Mouse (Mus musculus): ENCODE measurements at regions not wholly inside any gene's neighbourhood (a gene's known extent, or its start where the extent isn't known, plus 50 kb on each side); places are given as distances from the start of the nearest gene placed in this dataset.

DNA sequence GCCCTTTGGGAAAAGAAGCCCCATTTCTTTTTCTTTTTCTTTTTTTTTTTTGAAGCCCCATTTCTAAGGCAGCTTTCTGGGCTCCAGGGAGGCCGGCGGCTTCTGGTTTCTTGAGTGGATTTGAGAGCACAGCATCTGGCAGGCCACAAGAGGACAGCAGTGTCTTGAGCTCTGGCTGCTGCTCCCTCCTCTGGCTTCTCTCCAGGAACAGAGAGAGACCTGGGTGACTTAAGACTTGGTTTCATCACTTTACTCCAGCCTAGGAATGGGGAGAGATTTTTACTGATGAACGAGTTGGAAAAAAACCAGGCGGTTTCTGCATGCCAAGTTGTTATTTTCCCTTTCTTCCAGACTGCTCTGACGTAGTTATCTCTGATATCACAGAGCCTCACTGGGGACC is 233.7 kb downstream of the Gm5447 start:
- in situ Hi-C loops (cut with MboI, MseI), result no loop called here

DNA sequence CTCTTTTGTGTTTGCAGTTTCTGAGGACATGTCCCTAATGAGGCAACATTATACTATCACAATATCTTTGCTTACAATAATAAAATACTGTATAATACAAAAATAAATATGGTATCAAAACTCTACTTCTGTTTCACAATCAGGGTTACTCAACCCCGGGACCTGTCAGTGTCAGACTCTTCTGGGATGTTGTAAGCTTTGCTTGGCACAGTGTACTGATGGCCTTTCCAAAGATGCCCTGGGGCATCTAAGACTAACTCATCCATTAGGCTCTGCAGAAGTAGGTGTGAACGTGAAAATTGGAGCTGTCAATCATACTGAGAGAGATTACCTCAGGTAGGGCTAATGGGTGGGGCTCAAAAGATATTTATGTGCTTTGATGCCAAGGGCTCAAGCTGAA is 249.0 kb downstream of the Gm5447 start:
- in situ Hi-C loops (cut with MboI, MseI), result no loop called here

DNA sequence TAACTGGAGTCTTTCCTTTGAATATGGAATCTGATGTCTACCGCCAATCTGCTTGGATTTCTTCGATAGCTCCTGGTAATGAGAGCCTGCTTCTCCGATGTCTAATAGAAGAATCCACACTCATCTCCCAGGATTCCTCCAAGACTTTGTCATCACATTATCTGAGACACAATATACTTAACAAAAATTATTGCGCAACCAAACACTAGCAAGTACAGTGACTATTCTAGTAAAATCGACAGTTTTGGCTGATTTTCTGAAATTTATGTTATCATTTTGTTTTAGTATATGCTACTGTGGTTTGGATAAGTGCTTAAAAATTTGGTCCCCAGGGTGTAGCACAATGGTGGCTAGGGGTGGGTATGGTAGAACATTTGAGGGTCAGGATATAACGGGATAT is 266.5 kb downstream of the Gm5447 start:
- in situ Hi-C loops (cut with MboI, MseI), result no loop called here

DNA sequence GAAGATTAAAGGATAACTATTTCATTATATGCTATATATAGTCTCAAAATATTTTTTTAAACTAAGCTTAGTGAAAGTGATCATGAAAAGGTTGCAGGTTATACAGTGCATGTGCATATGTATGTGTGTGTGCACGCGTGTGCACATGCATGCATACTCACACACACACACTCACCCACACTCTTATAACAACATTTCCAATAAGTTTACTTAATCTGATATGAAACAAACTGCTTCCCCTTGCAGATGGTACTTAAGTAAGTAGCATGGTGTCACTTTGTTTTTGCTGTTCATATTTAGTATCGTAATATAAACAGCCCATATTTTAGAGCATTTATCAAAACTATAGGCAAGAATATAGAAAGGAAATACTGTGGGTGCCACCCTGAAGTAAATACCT is 275.0 kb downstream of the Gm5447 start:
- in situ Hi-C loops (cut with MboI, MseI), result no loop called here

DNA sequence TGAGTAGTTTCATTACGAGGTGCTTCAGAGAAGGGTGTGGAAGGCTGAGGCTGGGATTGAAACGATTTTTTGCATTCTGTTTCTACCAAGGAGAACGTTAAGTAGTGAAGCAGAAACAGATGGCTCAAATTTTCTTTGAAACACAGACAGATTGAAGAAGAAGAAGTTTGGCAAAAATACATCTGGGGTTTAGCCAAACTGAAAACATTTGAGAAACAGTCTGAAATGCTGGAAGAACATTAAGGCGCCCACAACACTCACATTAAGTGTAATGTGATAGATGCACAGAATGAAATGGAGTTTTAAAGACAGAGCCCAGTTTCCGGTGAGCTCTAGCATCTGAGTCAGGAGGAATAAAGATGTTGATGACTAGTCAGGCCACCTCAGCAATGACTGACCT is 275.5 kb downstream of the Gm5447 start:
- in situ Hi-C loops (cut with MboI, MseI), result no loop called here

DNA sequence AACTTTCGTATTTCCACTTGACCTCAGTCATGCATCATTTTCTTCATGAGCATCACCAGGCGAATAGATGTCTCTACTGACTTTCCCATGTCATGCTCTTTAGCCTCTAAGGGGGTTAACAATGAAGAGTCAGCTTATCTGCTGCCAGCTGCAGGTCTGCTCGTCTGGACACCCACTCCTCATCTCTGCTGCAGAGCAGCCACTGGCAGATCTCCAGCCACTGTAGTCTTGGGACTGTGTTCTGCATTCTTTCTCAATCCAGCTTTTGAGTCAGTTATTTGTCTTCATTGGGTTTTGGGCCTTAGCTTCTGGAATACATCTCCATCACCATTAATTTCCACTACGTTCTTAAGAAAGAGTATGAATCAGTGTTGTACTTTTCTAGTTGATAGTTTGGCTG is 280.0 kb downstream of the Gm5447 start:
- in situ Hi-C loops (cut with MboI, MseI), result no loop called here

DNA sequence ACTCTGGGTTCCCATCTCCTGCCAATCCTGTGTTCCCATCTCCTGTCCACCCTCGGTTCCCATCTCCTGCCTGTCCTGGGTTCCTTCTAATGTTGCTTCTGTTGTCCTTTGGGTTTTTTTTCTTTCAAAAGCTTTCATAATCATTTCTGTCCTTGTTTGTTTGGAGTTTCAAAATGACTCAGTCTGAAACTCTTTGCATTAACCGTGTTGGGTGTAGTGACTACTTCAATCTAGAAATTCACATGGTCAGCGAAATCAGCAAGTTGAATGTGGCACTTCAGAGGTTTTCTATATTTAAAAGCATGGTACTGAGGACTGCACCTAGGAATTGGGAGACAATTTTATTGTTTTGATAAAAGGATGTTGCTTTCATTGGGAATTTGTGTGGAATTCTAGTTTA is 280.7 kb downstream of the Gm5447 start:
- in situ Hi-C loops (cut with MboI, MseI), result no loop called here

DNA sequence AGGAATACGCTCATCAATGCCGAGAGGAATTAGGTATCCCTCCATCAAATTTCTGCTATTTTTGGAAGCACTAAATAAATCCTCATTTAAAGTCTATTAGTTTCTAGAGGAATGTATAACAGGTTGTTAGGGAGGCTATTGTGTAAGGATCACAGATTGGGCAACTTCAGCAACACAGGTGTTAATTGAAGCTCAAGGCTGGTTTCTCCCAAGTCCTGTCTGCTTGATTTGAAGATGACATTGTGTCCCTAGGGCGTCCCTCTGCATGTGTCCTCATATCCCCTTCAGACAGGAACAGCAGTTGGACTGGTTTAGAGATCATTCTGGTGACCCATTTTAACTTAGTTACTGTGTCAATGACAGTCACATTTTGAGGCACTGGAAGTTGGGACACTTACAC is 281.5 kb downstream of the Gm5447 start:
- in situ Hi-C loops (cut with MboI, MseI), result no loop called here

DNA sequence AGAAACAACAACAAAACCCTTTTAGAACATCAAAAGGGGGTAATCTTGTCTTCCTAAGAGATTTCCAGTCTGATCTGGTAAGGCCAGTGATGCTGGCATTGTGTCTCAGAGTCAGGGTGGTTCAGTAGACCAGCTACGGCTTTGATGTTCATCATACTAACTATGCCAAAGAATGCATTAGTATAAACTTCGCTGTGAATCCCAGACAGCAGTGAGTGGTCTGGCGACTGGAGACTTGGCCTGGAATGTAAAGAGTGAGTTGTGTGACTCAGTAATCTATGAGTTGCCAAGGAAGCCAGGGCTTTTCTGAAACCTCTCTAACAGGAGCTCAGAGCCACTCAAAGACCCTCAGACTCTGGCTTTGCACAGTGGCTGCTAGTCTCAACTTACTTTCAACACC is 288.1 kb upstream of the Foxq1 start:
- in situ Hi-C loops (cut with MboI, MseI), result no loop called here

DNA sequence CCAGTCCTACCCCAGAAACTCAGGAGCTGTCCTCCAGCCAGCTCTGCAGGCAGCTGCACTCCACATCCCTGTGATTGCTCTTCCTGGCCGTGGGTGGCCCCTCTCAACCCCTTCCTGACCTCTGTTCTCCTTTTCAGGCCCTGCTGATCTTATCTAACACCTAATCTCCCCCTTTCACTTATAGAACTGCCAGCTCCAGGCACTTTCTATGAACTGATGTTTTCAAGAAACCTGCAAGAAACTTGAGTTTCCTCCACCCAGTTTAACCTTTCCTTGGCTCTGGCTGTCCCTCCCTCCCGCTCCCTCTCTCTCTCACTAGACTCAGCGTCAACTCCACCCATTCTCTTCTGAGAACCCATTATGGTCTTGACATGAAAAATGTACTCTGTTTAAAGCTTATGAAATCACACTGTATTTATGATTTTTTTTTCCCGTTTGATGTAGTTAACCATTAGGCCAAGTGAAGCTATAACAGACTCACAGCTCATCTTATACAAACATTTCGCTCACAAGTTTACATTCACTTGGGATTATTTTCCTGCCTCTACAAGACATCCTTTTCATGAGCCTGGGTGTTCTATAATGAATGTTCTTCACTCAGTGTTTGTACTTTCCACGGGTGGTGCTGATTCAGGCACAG is 279.8 kb upstream of the Foxq1 start:
- in situ Hi-C loops (cut with MboI, MseI), result no loop called here

DNA sequence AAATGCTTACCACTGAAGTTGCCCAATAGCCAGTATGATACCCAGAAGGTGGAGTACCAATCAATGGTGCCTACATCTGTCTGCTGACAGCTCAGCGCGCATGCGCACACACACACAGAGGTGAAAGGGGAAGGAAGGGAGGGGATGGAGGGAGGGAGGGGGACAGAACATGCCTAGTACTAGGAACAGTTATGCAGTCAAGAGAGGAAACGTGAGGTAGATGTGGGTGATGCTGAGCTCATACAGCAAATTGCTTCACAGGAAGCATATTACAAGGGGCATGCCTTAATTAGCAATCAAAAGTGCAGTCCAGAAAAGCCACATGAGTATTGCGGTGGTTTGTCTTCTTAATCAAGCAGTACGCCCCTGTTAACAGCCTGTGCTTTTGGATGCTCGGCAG is 265.3 kb upstream of the Foxq1 start:
- in situ Hi-C loops (cut with MboI, MseI), result no loop called here

DNA sequence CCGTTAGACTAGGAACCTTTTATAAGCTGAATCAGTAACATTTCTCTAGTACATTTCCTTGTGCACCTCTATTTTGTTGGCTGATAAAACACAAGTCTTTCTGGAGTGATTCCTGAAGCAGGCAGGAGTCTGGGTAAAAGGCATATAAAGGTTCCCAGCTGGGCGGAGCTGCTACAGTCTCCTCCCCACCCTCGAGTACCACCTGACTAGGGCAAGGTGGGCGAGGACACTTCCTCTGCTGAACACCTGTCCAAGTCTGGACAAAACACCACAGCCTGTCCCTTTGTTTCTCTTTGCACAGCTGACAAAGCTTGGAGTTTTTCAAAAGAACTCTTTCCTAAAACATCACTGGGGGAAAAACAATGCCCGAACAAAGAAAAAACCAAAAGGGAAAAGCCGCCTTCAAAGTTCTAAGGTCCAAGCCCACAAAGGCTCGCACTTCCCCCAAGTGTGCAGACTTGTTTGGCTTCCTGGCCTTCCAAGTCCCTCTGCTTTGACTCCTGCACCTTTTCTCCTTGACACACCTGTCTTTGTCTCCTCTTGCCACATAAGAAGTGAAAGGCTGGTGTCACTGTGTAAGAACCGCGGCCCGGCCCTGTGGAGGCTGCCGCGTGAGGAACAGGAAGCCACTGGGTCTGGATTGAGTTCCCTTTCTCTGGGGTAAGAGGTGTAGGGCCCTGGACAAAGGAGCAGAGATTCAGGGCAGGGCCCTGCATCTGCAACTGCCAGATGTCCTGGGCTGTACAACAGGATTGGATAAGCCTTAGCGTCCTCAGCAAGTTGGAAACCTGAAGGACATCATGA is 263.1 kb upstream of the Foxq1 start:
- in situ Hi-C loops (cut with MboI, MseI), result no loop called here

DNA sequence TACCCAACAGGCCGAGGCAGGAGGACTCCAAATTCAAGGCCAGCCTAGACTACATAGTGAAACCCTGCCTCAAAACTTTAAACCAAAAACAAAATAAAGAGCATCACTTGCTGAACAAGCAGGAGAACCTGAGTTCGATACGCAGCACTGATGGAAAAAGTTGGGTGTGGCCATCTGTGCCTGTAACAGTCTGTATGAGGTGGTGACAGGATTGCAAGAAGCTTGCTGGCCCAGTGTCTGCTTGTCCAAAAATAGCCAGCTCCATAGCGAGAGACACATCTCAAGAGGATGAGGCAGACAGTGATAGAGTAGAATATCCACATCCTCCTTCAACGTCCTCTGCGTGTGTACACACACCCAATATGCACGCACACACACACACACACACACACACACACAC is 261.9 kb upstream of the Foxq1 start:
- in situ Hi-C loops (cut with MboI, MseI), result no loop called here

DNA sequence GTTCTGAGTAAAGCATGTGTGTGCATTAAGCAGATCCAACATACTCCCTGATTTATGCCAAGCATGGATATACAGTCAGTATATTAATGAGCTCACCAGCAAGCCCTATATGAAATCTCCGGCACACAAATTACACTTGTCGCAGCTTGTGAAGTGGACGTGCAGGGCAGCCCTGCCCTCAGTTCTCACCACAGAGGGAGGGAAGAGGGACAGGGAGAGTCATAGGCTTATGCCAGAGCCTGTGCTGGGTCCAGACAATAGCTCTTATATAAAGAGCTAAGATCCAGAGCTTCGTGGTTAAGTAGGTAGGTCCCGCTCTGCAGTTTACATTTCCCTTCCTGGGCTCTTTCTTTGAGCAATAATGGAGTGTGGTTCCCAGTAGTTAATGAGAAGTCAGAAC is 252.7 kb upstream of the Foxq1 start:
- in situ Hi-C loops (cut with MboI, MseI), result no loop called here

DNA sequence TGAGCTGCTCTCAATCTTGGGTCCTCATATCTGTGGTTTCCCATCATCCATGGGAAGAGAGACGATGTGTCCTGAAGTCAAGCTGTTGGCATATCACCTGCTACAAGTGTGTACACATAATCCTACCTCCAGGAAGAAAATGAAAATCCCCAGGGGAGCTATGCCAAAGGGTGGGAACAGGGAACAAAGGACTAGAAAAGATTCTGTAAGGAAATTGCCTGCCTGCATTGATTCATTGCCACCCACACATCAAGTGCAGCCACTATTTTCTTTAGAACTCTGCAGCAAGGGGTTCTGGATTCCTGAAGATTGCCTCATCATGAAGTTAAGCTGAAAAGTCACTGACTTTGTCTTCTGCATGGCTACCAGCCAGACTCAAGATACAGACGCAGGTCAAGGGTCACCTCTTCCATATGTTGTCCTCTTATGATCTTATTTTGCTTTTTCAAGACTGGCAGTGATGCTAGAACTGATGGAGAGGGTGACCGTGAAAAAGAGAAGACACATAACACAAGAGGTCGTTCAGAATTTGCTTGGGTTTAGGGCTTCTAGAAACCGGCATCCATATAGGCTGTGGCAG is 251.6 kb upstream of the Foxq1 start:
- in situ Hi-C loops (cut with MboI, MseI), result no loop called here

DNA sequence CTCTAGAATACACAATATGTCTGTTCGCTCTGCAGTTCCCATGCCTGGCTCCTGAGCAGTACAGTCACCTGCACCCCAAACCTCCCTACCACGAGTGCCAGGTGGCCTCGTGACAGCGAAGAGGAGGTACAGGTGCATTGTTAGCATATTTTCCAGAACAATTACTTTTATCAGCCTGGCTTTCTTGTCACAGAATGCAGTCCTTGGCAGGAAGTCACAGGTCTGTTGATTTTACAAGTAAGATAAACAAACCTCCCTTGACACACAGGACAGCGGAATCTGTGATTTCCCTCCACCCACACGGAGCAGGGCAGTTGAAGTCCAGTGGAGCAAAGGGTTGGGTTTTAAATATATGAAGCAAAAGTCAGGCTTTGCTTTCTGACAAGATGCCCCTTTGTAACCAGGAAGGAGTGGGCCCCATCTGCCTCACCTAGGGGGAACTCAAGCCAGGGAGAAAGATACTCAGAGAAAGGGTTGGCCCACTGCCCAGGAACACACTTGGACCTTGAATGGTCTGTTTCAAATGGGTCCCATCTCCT is 246.8 kb upstream of the Foxq1 start:
- in situ Hi-C loops (cut with MboI, MseI), result no loop called here

DNA sequence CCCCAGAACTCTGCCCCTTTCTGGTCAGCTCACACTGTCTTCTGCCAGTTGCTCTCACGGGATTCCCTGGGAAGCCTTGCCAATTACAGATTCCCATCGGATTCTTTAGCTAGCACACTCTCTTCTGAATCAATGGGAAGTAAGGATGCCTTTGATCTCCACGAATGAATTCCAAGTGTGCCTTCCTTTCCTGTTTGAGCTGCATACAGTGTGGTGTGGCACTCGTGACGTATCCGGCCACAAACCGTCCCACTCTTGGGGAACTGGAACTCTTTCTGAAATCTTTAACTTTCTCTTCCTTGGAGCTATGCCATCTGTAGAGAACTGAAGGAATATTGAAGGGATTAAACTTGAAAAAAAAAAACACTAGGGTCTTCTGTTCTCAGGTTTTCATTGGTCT is 243.2 kb upstream of the Foxq1 start:
- in situ Hi-C loops (cut with MboI, MseI), result no loop called here

DNA sequence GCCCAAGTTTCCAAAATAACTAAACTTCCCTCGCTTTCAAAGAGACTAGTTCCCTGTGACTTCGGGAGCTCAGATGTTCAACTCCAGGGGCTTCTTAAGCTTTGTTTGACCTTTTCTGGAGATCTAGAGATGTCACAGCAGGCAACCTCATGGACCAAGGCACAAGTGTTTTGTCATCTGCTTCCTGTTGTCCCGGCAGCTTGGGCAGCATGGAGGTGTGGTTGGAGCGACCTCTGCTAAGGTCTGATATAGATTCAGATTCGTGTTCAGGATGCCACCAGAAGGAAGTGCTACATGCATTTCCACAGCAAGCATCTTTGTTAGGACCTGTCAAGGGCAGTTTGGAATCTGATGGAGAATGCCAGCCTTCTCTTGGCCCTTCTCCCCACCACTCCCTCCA is 242.1 kb upstream of the Foxq1 start:
- in situ Hi-C loops (cut with MboI, MseI), result no loop called here

DNA sequence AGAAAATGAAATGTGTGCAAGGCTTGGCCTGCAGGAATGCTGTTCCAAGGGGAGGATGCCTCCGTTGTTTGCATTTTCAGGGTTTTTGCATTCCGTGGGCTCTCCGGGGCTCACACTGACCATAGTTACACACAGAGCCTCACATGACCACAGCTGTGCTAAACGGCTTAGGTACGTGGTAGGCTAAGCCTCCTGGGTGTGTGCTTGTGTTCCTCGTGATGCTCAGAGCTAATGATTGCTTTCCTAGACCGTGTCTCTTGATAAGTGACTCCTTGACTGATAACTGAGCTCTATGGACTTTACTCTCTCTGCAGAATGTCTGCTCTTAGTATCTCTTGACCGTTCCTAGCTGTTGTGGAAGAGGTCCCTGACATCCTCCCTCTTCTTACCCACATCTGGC is 238.9 kb upstream of the Foxq1 start:
- in situ Hi-C loops (cut with MboI, MseI), result no loop called here

DNA sequence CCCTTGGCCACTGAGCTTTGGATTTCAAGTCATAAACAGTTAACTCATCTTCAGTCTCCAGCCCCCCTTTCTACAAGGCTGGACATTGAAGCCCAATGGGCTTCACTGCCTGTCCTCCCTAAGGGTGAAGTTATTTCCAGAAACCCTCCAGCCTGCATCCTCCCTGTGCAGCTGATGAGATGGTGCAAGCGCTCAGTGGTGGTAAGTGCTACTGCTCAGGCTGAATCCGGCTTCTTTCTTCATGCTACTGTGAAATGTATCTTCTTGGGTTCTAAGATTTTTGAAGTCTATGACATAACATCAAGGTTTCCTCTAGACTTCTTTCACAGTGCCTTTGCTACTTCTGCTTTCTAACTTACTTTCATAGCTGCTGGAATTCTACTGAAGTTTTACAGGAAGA is 237.9 kb upstream of the Foxq1 start:
- in situ Hi-C loops (cut with MboI, MseI), result no loop called here

DNA sequence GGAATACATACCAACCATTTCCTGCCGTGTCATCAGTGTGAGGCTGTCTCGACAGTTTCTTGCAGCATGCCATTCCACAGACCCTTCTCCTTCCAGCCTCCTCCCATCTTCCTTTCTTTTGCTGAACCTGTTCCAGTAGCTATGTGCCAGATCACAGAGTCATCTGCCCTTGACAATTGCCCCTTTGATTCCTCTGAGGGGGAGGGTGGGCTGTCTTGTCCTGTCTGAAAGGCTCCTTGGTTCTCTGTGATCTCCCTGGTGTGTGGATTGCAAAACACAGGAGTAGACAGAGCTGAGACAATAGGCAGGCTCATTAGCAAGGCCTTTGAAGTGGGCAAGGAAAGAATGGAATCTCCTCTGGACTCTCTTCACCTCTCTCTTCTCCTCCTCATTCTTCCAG is 234.5 kb upstream of the Foxq1 start:
- in situ Hi-C loops (cut with MboI, MseI), result no loop called here

DNA sequence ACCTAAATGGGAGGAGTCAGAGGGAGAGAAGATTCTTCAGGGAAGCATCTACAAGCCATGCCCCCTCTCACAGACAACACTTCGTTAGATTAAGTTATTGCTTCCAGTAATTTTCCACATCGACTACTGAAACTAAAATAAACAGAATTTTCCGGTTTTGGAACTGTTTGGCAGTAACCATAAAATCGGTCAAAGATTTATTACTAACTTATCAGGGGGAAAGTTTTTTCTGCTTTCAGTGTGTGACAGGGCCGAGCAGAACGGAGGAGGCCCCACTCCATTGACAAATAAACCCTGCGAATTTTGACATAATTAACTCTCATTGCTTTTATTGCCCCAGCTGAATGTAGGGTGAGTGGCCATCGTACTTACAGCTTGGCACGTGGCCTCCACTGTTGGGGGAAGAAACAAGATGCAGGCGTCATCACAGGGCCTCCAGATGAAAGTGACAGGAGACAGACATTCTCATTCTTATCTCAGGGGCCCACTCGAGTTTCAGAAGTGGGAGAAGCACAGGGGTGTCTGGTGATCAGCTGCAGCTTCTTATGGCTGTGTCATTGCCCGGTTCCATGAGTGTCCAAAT is 229.6 kb upstream of the Foxq1 start:
- in situ Hi-C loops (cut with MboI, MseI), result no loop called here

DNA sequence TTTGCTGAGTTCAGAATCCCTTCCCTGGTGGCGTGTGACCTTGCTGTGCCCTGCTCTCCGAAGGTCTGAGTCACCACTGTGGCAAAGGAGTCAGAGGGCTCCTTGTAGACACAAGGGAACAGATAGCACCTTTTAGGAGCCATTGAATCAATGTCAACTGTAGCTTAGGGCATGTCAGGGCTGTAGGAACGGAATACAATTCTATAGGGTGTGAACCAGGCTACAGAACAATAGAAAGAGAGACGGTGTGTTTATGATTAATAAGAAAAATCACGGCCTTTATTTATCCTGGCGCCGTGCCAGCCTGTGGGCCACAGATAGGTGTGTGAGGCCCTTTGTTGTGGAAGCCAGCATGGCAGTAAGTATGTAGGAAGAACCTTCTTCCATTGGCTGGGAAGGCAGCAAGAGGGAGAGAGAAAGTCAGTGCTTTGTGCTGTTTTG is 228.4 kb upstream of the Foxq1 start:
- in situ Hi-C loops (cut with MboI, MseI), result no loop called here

All from T-helper 1 cell (primary cell).